Mouse (Mus musculus) embryonic facial prominence, embryonic 14.5 days (tissue): ENCODE measurements around the gene Tmem51. TPM values are rescaled to one million over a fixed set of nuclear protein-coding genes. Genes with fewer than 3 reads are reported as not detected.

ENCODE experiments used
- ATAC-seq: fragments of 200-750 bp; cut with Nextera tagmentation; 2 replicates; pipeline ENCODE4 v1.8.0; 2017; ENCODE audit warnings: low read depth, moderate number of reproducible peaks, moderate TSS enrichment
- DNase-seq: peaks from one replicate; pipeline ENCODE4 v3.0.0-alpha.2; 2015; ENCODE audit warnings: low spot score
- H3K27ac ChIP-seq: fragments of 300-500 bp; sonication (generic); replicated peaks from 2 replicates; pipeline ENCODE4 v1.5.1; 2014; ENCODE audit warnings: low read depth, mild to moderate bottlenecking, low read length, moderate library complexity
- H3K27me3 ChIP-seq: fragments of 300-500 bp; sonication (generic); replicated peaks from 2 replicates; pipeline ENCODE4 v1.6.1; 2014; ENCODE audit warnings: low read length; ENCODE audit not compliant: control insufficient read depth, insufficient read depth
- H3K36me3 ChIP-seq: fragments of 300-500 bp; sonication (generic); 2 replicates; pipeline ENCODE4 v1.6.1; 2014; ENCODE audit warnings: low read length, mixed read lengths; ENCODE audit not compliant: control insufficient read depth, insufficient read depth
- H3K4me1 ChIP-seq: fragments of 300-500 bp; sonication (generic); 2 replicates; pipeline ENCODE4 v1.6.1; 2014; ENCODE audit warnings: antibody characterized with exemption, low read length; ENCODE audit not compliant: control insufficient read depth, insufficient read depth
- H3K4me2 ChIP-seq: fragments of 300-500 bp; sonication (generic); 2 replicates; pipeline ENCODE4 v1.6.1; 2014; ENCODE audit warnings: low read depth, mild to moderate bottlenecking, low read length, moderate library complexity, mixed read lengths
- H3K4me3 ChIP-seq: fragments of 300-500 bp; sonication (generic); 2 replicates; pipeline ENCODE4 v1.5.1; 2014; ENCODE audit warnings: low read depth, mild to moderate bottlenecking, low read length
- H3K9ac ChIP-seq: fragments of 300-500 bp; sonication (generic); 2 replicates; pipeline ENCODE4 v1.6.1; 2014; ENCODE audit warnings: low read depth, mild to moderate bottlenecking, low read length, moderate library complexity, mixed read lengths
- H3K9me3 ChIP-seq: fragments of 300-500 bp; sonication (generic); 2 replicates; pipeline ENCODE4 v1.6.1; 2016; ENCODE audit warnings: low read length; ENCODE audit not compliant: control insufficient read depth
- WGBS: fragments of 180-500 bp; shearing (Covaris S2); extraction: QIAGEN DNeasy Blood & Tissue Kit; methylation state at CpG from one replicate; pipeline ENCODE4 v1.1.7; 2014; 5-methylcytosine and 5-hydroxymethylcytosine counted together
- polyA plus RNA-seq: library from polyadenylated mRNA; unstranded; fragments of >200 nt; fragmentation: Nextera tagmentation; extraction: Ambion mirVana; gene quantifications from 2 replicates; pipeline ENCODE4 v1.2.1, GENCODE M21; 2014

Tmem51 gene
- polyA plus RNA-seq, 1 experiment from 2014 or later, result 14.6 TPM

- 27% methylated on average over 4 of the region's 4 CpGs for WGBS
- no peak overlapping the region for H3K27ac ChIP-seq
- no peak overlapping the region for H3K9ac ChIP-seq
- H3K4me2 ChIP-seq, result no peak overlapping the region
- H3K36me3 ChIP-seq, result no peaks in the 10 kb centered on the region
- peaks cover 2% of the 10 kb centered on the region for H3K4me1 ChIP-seq
- no peaks in the 10 kb centered on the region for H3K9me3 ChIP-seq
- H3K4me3 ChIP-seq, result no peak overlapping the region
- no peak for ATAC-seq
- no peak for DNase-seq
- no peaks in the 10 kb centered on the region for H3K27me3 ChIP-seq
Measured at GRCm38 (mm10) chr4:142088409-142088808, 4.3 kb upstream of the Tmem51 start.

- Histone ChIP-seq H3K9ac (peak overlapping the region; percentile 73), H3K36me3 (no peaks in the 10 kb centered on the region), H3K27me3 (no peaks in the 10 kb centered on the region), H3K9me3 (no peaks in the 10 kb centered on the region), H3K4me1 (peaks cover 23% of the 10 kb centered on the region), H3K4me2 (peak overlapping the region; percentile 82), H3K4me3 (peak overlapping the region; percentile 59), H3K27ac (no peak overlapping the region)
- ATAC-seq (no peak), DNase-seq (no peak)
- 8% methylated on average over 20 of the region's 20 CpGs for WGBS
Measured at GRCm38 (mm10) chr4:142084936-142085563, 946 bp upstream of the Tmem51 start.

- ATAC-seq (peak; percentile 77), DNase-seq (peak; percentile 89)
- Histone ChIP-seq H3K9me3 (no peaks in the 10 kb centered on the region), H3K4me2 (peak overlapping the region; percentile 82), H3K27me3 (no peaks in the 10 kb centered on the region), H3K27ac (peak overlapping the region; percentile 54), H3K36me3 (no peaks in the 10 kb centered on the region), H3K4me3 (peak overlapping the region; percentile 59), H3K4me1 (peaks cover 26% of the 10 kb centered on the region), H3K9ac (peak overlapping the region; percentile 73)
- 1% methylated on average over 25 of the region's 29 CpGs for WGBS
Measured at GRCm38 (mm10) chr4:142083762-142084130, 358 bp downstream of the Tmem51 start.

GRCm38 (mm10) chr4:142083193-142083592 lies 911 bp downstream of the Tmem51 start:
- DNase-seq (no peak), ATAC-seq (no peak)
- peaks cover 28% of the 10 kb centered on the region for H3K4me1 ChIP-seq
- 47% methylated on average over 6 of the region's 6 CpGs for WGBS
- H3K4me2 ChIP-seq, result peak overlapping the region; percentile 82
- no peaks in the 10 kb centered on the region for H3K36me3 ChIP-seq
- H3K9me3 ChIP-seq, result no peaks in the 10 kb centered on the region
- H3K4me3 ChIP-seq, result peak overlapping the region; percentile 59
- H3K9ac ChIP-seq, result peak overlapping the region; percentile 73
- H3K27ac ChIP-seq, result no peak overlapping the region
- no peaks in the 10 kb centered on the region for H3K27me3 ChIP-seq

- H3K27me3 ChIP-seq, result no peaks in the 10 kb centered on the region
- DNase-seq (no peak), ATAC-seq (no peak)
- WGBS, result 62% methylated on average over 4 of the region's 4 CpGs
- H3K9ac ChIP-seq, result no peak overlapping the region
- H3K9me3 ChIP-seq, result no peaks in the 10 kb centered on the region
- no peaks in the 10 kb centered on the region for H3K36me3 ChIP-seq
- no peak overlapping the region for H3K4me3 ChIP-seq
- peaks cover 33% of the 10 kb centered on the region for H3K4me1 ChIP-seq
- no peak overlapping the region for H3K27ac ChIP-seq
- peak overlapping the region; percentile 82; the same call in 1 of the 2 replicates for H3K4me2 ChIP-seq
Measured at GRCm38 (mm10) chr4:142082703-142083102, 1.4 kb downstream of the Tmem51 start.

GRCm38 (mm10) chr4:142081631-142082283 lies 2.3 kb downstream of the Tmem51 start:
- ATAC-seq (no peak), DNase-seq (no peak)
- Histone ChIP-seq H3K36me3 (no peaks in the 10 kb centered on the region), H3K9me3 (no peaks in the 10 kb centered on the region), H3K27ac (no peak overlapping the region), H3K4me3 (no peak overlapping the region), H3K27me3 (no peaks in the 10 kb centered on the region), H3K4me1 (peaks cover 40% of the 10 kb centered on the region), H3K4me2 (0 out of 2 replicates have a peak overlapping the region, but pooled peaks have one; percentile 8), H3K9ac (no peak overlapping the region)
- 39% methylated on average over 13 of the region's 13 CpGs for WGBS

GRCm38 (mm10) chr4:142080901-142081630 lies 3.0 kb downstream of the Tmem51 start:
- Histone ChIP-seq H3K36me3 (no peaks in the 10 kb centered on the region), H3K4me1 (peaks cover 40% of the 10 kb centered on the region), H3K27ac (no peak overlapping the region), H3K9ac (no peak overlapping the region), H3K27me3 (no peaks in the 10 kb centered on the region), H3K4me3 (no peak overlapping the region), H3K9me3 (no peaks in the 10 kb centered on the region), H3K4me2 (peak overlapping the region; percentile 20; the same call in 1 of the 2 replicates)
- no peak for ATAC-seq
- peak; percentile 56 for DNase-seq
- 33% methylated on average over 10 of the region's 18 CpGs for WGBS

GRCm38 (mm10) chr4:142080487-142080767 lies 3.7 kb downstream of the Tmem51 start:
- no peak overlapping the region for H3K4me2 ChIP-seq
- no peak overlapping the region for H3K4me3 ChIP-seq
- H3K36me3 ChIP-seq, result no peaks in the 10 kb centered on the region
- WGBS, result 70% methylated on average over 4 of the region's 4 CpGs
- DNase-seq (no peak), ATAC-seq (no peak)
- no peaks in the 10 kb centered on the region for H3K9me3 ChIP-seq
- no peaks in the 10 kb centered on the region for H3K27me3 ChIP-seq
- no peak overlapping the region for H3K9ac ChIP-seq
- peaks cover 40% of the 10 kb centered on the region for H3K4me1 ChIP-seq
- H3K27ac ChIP-seq, result no peak overlapping the region
